Mouse (Mus musculus): ENCODE data around the gene Sp1.

DNA sequence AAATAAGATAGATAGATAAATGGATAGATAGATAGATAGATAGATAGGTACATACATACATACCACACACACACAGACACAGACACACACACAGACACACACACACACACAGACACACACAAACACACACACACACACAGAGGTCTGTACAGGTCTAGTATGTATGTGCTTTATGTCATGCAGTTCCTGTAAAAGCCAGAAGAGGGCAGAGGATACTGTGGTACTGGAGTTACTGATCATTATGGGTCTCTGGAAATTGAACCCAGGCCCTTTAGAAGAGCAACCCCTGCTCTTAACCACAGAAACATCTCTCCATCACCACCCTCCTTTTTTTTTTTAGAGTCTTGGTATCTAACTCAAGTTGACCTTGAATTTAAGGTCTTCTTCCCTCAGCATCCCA lies 57.7 kb downstream of the Sp1 start:
- TF ChIP-seq TCF12 (IDR thresholded peaks at IDR 0.05; ENCODE audit: low read depth, low read length) (no peak), POLR2A (IDR thresholded peaks at IDR 0.05; ENCODE audit: low read depth, low read length) (no peak), MYC (IDR thresholded peaks at IDR 0.05; ENCODE audit: low read depth, low read length) (no peak), CTCF (conservative IDR thresholded peaks at IDR 0.05 in 1 of 2, IDR thresholded peaks at IDR 0.05 in 1 of 2; ENCODE audit: low read depth in 2 of 2, low read length in 2 of 2) (peak; percentile 29 to 60; a peak in 3 of 4 replicates), ZMIZ1 (IDR thresholded peaks at IDR 0.05; ENCODE audit: low read depth, low read length) (no peak)
